Mouse (Mus musculus) bone marrow, adult 2 months (tissue): ENCODE results near the gene Armc7. TPM values are rescaled to one million over a fixed set of nuclear protein-coding genes. Genes with fewer than 3 reads are reported as not detected.
"Not testable (repeated sequence)": the region's sequence is repeated elsewhere in the genome, so short reads cannot be mapped to it uniquely, and the experiment has no call there.

Experiments used
- H3K27ac ChIP-seq: fragments of 200-500 bp; 2 replicates; pipeline ENCODE4 v1.5.1; 2012; ENCODE audit warnings: low read depth, mild to moderate bottlenecking, control low read depth, inconsistent platforms, low read length; ENCODE audit not compliant: control insufficient read depth, poor library complexity, insufficient read depth
- H3K4me1 ChIP-seq: fragments of 200-500 bp; 2 replicates; pipeline ENCODE4 v1.6.1; 2011; ENCODE audit warnings: low read length; ENCODE audit not compliant: control insufficient read depth, insufficient read depth
- H3K4me3 ChIP-seq: fragments of 200-500 bp; replicated peaks from 2 replicates; pipeline ENCODE3; 2011; ENCODE audit warnings: mild to moderate bottlenecking, low read depth, low read length, control low read depth; ENCODE audit not compliant: control insufficient read depth
- CTCF ChIP-seq: fragments of 200-500 bp; IDR thresholded peaks from 2 replicates; pipeline ENCODE4 v1.5.1; 2011; ENCODE audit warnings: low read length, control low read depth; ENCODE audit not compliant: control insufficient read depth, insufficient read depth
- POLR2A ChIP-seq: fragments of 200-500 bp; IDR thresholded peaks from 2 replicates; pipeline ENCODE4 v1.6.1; 2011; ENCODE audit warnings: low read depth, mild to moderate bottlenecking, control low read depth, low read length, borderline replicate concordance; ENCODE audit not compliant: control insufficient read depth
- whole genome bisulfite sequencing: fragments of 180-500 bp; shearing (Covaris S2); methylation state at CpG from one replicate; pipeline ENCODE4 v1.1.7; 2018; 5-methylcytosine and 5-hydroxymethylcytosine counted together
- polyA plus RNA-seq: library from polyadenylated mRNA; stranded (reverse); fragments of >200 nt; gene quantifications from 2 replicates; pipeline ENCODE4 v1.2.4, GENCODE M21; 2011; ENCODE audit warnings: low replicate concordance; ENCODE audit not compliant: missing spikeins, insufficient read depth, insufficient read length

Gene Armc7
- polyA plus RNA-seq, 1 experiment, result 18.7 TPM

DNA sequence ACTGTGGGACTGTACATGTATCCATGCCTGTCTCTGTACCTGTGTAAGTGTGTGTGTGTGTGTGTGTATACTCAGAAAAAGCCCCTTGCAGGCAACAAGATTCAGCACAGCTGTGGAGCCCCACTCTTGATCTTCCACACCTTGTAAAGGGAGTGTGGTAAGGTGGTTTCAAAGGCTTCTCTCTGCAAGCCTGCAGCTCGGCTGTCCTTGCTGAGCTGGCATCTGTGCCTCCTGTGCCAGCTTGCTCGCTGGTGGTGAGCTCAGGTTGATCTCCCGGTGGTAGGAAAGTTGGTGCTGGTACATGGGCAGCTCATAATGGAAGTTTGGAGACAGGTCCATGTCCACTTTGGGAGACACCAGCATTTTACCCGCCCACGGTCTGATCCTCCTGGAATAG lies 13.6 kb upstream of the Armc7 start:
- TF ChIP-seq POLR2A (no peak), CTCF (no peak)
- 65% methylated on average over 5 of the region's 5 CpGs for WGBS
- Histone ChIP-seq H3K4me3 (no peak overlapping the region), H3K27ac (no peak overlapping the region), H3K4me1 (no peaks in the 10 kb centered on the region)

- no peak for TF ChIP-seq POLR2A
- no peak for TF ChIP-seq CTCF
- Histone ChIP-seq H3K4me3 (no peak within 1 kb of the TSS), H3K4me1 (no peaks in the 10 kb centered on the region), H3K27ac (no peak within 1 kb of the TSS)
- 67% methylated on average over 16 of the region's 16 CpGs for WGBS
Observed at GRCm38 (mm10) chr11:115462243-115462891, 13.1 kb upstream of the Armc7 start, which contains the start of gene Slc16a5. Gene Slc16a5 (plus strand): TSS chr11:115462474.

- H3K4me3 ChIP-seq, result no peak overlapping the region
- 71% methylated on average over 11 of the region's 11 CpGs for WGBS
- no peaks in the 10 kb centered on the region for H3K4me1 ChIP-seq
- H3K27ac ChIP-seq, result no peak overlapping the region
- TF ChIP-seq POLR2A, result no peak
- no peak for TF ChIP-seq CTCF
Observed at GRCm38 (mm10) chr11:115463397-115463796, 12.1 kb upstream of the Armc7 start.

- Histone ChIP-seq H3K27ac (no peak overlapping the region), H3K4me1 (no peaks in the 10 kb centered on the region), H3K4me3 (no peak overlapping the region)
- WGBS, result 77% methylated on average over 8 of the region's 8 CpGs
- TF ChIP-seq CTCF (no peak), POLR2A (no peak)
Observed at GRCm38 (mm10) chr11:115464851-115465250, 10.6 kb upstream of the Armc7 start.

DNA sequence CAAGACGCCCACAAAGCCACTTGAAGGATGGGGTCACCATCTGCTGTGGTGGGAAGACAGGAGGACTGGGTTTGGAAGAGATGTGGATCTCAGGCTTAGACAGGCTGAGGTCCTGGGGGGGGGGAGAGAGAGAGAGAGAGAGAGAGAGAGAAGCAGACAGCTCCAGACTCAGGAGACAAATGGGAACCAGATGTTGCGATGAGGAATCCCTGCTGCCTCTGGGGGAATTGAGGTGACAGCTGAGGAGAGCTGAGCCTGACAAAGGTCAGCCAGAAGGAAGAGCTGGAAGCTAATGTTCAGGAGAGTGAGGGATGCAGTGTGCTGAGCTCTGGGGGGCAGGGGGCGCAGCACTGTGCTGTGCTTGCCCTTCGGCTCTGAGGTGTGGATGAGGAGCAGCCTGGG lies 8.2 kb upstream of the Armc7 start:
- no peak overlapping the region for H3K4me3 ChIP-seq
- no peaks in the 10 kb centered on the region for H3K4me1 ChIP-seq
- 87% methylated on average over 4 of the region's 4 CpGs for WGBS
- TF ChIP-seq POLR2A, result no peak
- TF ChIP-seq CTCF, result no peak
- no peak overlapping the region for H3K27ac ChIP-seq

- H3K27ac ChIP-seq, result no peak overlapping the region
- TF ChIP-seq POLR2A (no peak), CTCF (no peak)
- peaks cover 4% of the 10 kb centered on the region for H3K4me1 ChIP-seq
- no peak overlapping the region for H3K4me3 ChIP-seq
- 78% methylated on average over 7 of the region's 7 CpGs for WGBS
Observed at GRCm38 (mm10) chr11:115472183-115472582, 3.3 kb upstream of the Armc7 start.

DNA sequence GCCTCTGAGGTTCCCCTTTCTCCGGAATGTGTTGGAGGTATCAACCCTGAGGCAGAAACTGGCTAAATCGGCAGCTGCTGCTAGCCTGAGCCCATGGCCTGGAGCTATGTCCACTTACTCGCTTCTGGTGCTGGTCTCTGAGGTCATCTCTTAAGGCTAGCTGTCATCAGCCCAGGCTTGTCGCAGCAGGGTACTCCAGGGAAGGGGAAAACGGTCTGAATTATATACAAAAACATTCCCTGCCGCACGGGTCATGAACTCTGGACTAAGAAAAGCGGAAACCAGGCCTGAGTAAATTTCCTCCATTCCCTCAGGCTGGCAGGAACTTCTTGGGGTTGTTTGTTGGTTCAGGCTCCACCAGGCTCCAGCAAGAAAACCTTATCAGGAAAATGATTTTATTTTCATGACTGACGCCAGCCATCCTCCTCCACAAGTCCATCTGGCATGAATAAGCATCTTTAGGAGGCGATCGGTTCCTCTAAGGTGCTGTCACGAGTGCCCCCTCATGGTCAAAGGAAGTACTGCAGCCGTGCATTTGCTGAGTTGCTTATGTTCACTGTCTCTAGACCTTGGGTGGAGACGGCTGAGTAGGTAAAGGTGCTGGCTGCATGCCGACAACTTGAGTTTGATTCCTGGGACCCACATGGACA lies 1.7 kb upstream of the Armc7 start:
- H3K4me3 ChIP-seq, result no peak overlapping the region
- TF ChIP-seq POLR2A, result no peak
- peak; percentile 98 for TF ChIP-seq CTCF
- peaks cover 6% of the 10 kb centered on the region for H3K4me1 ChIP-seq
- no peak overlapping the region for H3K27ac ChIP-seq
- WGBS, result 14% methylated on average over 15 of the region's 15 CpGs

- Histone ChIP-seq H3K27ac (peak overlapping the region; percentile 97), H3K4me3 (peak overlapping the region; percentile 94), H3K4me1 (peaks cover 7% of the 10 kb centered on the region)
- TF ChIP-seq POLR2A (no peak), CTCF (0 out of 2 replicates have a peak, but pooled peaks have one; percentile 6)
- WGBS, result under 1% methylated on average over 28 of the region's 28 CpGs
Observed at GRCm38 (mm10) chr11:115475758-115476237, 331 bp downstream of the Armc7 start.

DNA sequence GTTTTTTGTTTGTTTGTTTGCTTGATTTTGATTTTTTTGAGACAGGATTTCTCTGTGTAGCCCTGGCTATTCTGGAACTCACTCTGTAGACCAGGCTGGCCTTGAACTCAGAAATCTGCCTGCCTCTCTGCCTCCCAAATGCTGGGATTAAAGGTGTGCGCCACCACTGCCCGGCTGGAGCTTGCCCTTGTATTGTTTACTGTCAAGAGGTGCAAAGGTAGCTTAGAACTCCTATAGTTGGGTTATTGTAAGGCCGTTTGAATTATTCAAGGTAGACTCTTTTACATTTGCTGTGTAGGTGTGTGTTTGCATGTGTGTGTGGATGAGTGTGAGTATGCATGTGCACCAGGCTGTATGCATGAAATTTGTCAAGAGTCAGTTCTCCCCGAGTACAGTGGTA lies 1.2 kb downstream of the Armc7 start:
- H3K4me1 ChIP-seq, result not testable (repeated sequence)
- peak overlapping the region; percentile 94 for H3K4me3 ChIP-seq
- 72% methylated on average over 4 of the region's 4 CpGs for WGBS
- peak overlapping the region; percentile 71; the same call in 1 of the 2 replicates for H3K27ac ChIP-seq

- WGBS, result 25% methylated on average over 7 of the region's 7 CpGs
- Histone ChIP-seq H3K27ac (peak overlapping the region; percentile 71), H3K4me3 (peak overlapping the region; percentile 44)
- not testable (repeated sequence) for H3K4me1 ChIP-seq
Observed at GRCm38 (mm10) chr11:115477388-115477787, 1.9 kb downstream of the Armc7 start.
